Mouse (Mus musculus) neural tube, embryonic 11.5 days (tissue): ENCODE data around the gene Olfr986. TPM values are rescaled to one million over a fixed set of nuclear protein-coding genes. Genes with fewer than 3 reads are reported as not detected.

ENCODE experiments used
- ATAC-seq: fragments of 200-750 bp; cut with Nextera tagmentation; 2 replicates; pipeline ENCODE4 v1.8.0; 2017; ENCODE audit warnings: moderate number of reproducible peaks, mild to moderate bottlenecking, moderate TSS enrichment, moderate library complexity; ENCODE audit not compliant: insufficient read depth, low FRiP score, low TSS enrichment
- DNase-seq: peaks from one replicate; pipeline ENCODE4 v3.0.0-alpha.2; 2015; ENCODE audit warnings: low spot score
- H3K27ac ChIP-seq: fragments of 300-500 bp; sonication (generic); 2 replicates; pipeline ENCODE4 v1.5.1; 2014; ENCODE audit warnings: low read depth, mild to moderate bottlenecking, low read length
- H3K27me3 ChIP-seq: fragments of 300-500 bp; sonication (generic); 2 replicates; pipeline ENCODE4 v1.6.1; 2014; ENCODE audit warnings: mild to moderate bottlenecking, low read length, mixed read lengths; ENCODE audit not compliant: control insufficient read depth, insufficient read depth
- H3K36me3 ChIP-seq: fragments of 300-500 bp; sonication (generic); 2 replicates; pipeline ENCODE4 v1.6.1; 2014; ENCODE audit warnings: mild to moderate bottlenecking, low read length, moderate library complexity, mixed read lengths; ENCODE audit not compliant: control insufficient read depth, insufficient read depth
- H3K4me1 ChIP-seq: fragments of 300-500 bp; sonication (generic); 2 replicates; pipeline ENCODE4 v1.6.1; 2014; ENCODE audit warnings: low read length, mixed read lengths; ENCODE audit not compliant: control insufficient read depth, insufficient read depth
- H3K4me2 ChIP-seq: fragments of 300-500 bp; sonication (generic); 2 replicates; pipeline ENCODE4 v1.6.1; 2014; ENCODE audit warnings: low read depth, mild to moderate bottlenecking, moderate library complexity
- H3K4me3 ChIP-seq: fragments of 300-500 bp; sonication (generic); 2 replicates; pipeline ENCODE4 v1.5.1; 2014; ENCODE audit warnings: low read depth, low read length
- H3K9ac ChIP-seq: fragments of 300-500 bp; sonication (generic); 2 replicates; pipeline ENCODE4 v1.6.1; 2014; ENCODE audit warnings: mild to moderate bottlenecking, low read length
- H3K9me3 ChIP-seq: fragments of 300-500 bp; sonication (generic); 2 replicates; pipeline ENCODE4 v1.6.1; 2016; ENCODE audit warnings: low read length; ENCODE audit not compliant: control insufficient read depth
- WGBS: fragments of 180-500 bp; shearing (Covaris S2); extraction: QIAGEN DNeasy Blood & Tissue Kit; methylation state at CpG from one replicate; pipeline ENCODE4 v1.1.7; 2014; 5-methylcytosine and 5-hydroxymethylcytosine counted together
- polyA plus RNA-seq: library from polyadenylated mRNA; unstranded; fragments of >200 nt; fragmentation: Nextera tagmentation; extraction: Ambion mirVana; gene quantifications from 2 replicates; pipeline ENCODE4 v1.2.1, GENCODE M21; 2014

Gene Olfr986
- polyA plus RNA-seq, 1 experiment from 2014 or later, result not detected

GRCm38 (mm10) chr9:40191086-40191876 lies 10.6 kb downstream of the Olfr986 start:
- DNase-seq (no peak), ATAC-seq (no peak; the same call in 1 of the 2 replicates)
- H3K9ac ChIP-seq, result peak overlapping the region; percentile 80
- H3K4me2 ChIP-seq, result peak overlapping the region; percentile 69
- no peaks in the 10 kb centered on the region for H3K36me3 ChIP-seq
- WGBS, result 88% methylated on average over 9 of the region's 9 CpGs
- 0 out of 2 replicates have a peak, but pooled peaks cover 4% of the 10 kb centered on the region for H3K4me1 ChIP-seq
- peak overlapping the region; percentile 77; the same call in 1 of the 2 replicates for H3K4me3 ChIP-seq
- H3K27ac ChIP-seq, result no peak overlapping the region
- H3K9me3 ChIP-seq, result no peaks in the 10 kb centered on the region
- H3K27me3 ChIP-seq, result no peaks in the 10 kb centered on the region

- Histone ChIP-seq H3K27me3 (no peaks in the 10 kb centered on the region), H3K9ac (peak within 1 kb of the TSS; percentile 80), H3K9me3 (no peaks in the 10 kb centered on the region), H3K4me3 (peak within 1 kb of the TSS; percentile 77), H3K4me1 (0 out of 2 replicates have a peak, but pooled peaks cover 4% of the 10 kb centered on the region), H3K4me2 (peak within 1 kb of the TSS; percentile 69), H3K36me3 (no peaks in the 10 kb centered on the region), H3K27ac (no peak within 1 kb of the TSS)
- DNase-seq, result peak; percentile 89
- 0% methylated on average over 46 of the region's 63 CpGs for WGBS
- peak; percentile 98 for ATAC-seq
These were observed 11.6 kb downstream of the Olfr986 start, which contains the start of gene Zfp202 for GRCm38 (mm10) chr9:40192098-40193038. Gene Zfp202, plus strand, starts transcription at chr9:40192316.

GRCm38 (mm10) chr9:40195981-40196380 lies 15.3 kb downstream of the Olfr986 start:
- Histone ChIP-seq H3K27ac (no peak overlapping the region), H3K9ac (no peak overlapping the region), H3K27me3 (no peaks in the 10 kb centered on the region), H3K4me3 (no peak overlapping the region), H3K4me1 (0 out of 2 replicates have a peak, but pooled peaks cover 4% of the 10 kb centered on the region), H3K9me3 (no peaks in the 10 kb centered on the region), H3K36me3 (no peaks in the 10 kb centered on the region), H3K4me2 (no peak overlapping the region)
- WGBS, result 94% methylated on average over 3 of the region's 3 CpGs
- no peak for ATAC-seq
- no peak for DNase-seq

GRCm38 (mm10) chr9:40206546-40206950 lies 25.8 kb downstream of the Olfr986 start:
- WGBS, result 83% methylated on average over 5 of the region's 5 CpGs
- H3K9me3 ChIP-seq, result no peaks in the 10 kb centered on the region

GRCm38 (mm10) chr9:40210744-40211143 lies 30.0 kb downstream of the Olfr986 start:
- Histone ChIP-seq H3K27me3 (no peaks in the 10 kb centered on the region), H3K27ac (no peak overlapping the region), H3K36me3 (peaks cover 15% of the 10 kb centered on the region), H3K4me2 (no peak overlapping the region), H3K4me1 (no peaks in the 10 kb centered on the region), H3K4me3 (no peak overlapping the region), H3K9me3 (no peaks in the 10 kb centered on the region), H3K9ac (no peak overlapping the region)
- DNase-seq (no peak), ATAC-seq (no peak)
- 92% methylated on average over 2 of the region's 2 CpGs for WGBS

More at GRCm38 (mm10) chr9:40206546-40206950, 25.8 kb downstream of the Olfr986 start:
- H3K27me3 ChIP-seq, result no peaks in the 10 kb centered on the region
- H3K27ac ChIP-seq, result no peak overlapping the region
- no peak for ATAC-seq
- H3K9ac ChIP-seq, result no peak overlapping the region
- H3K4me3 ChIP-seq, result no peak overlapping the region
- DNase-seq, result no peak
- H3K4me1 ChIP-seq, result no peaks in the 10 kb centered on the region
- H3K4me2 ChIP-seq, result no peak overlapping the region
- peaks cover 13% of the 10 kb centered on the region for H3K36me3 ChIP-seq

GRCm38 (mm10) chr9:40214058-40214457 lies 33.3 kb downstream of the Olfr986 start:
- no peaks in the 10 kb centered on the region for H3K27me3 ChIP-seq
- no peak overlapping the region for H3K9ac ChIP-seq
- no peak overlapping the region for H3K4me2 ChIP-seq
- no peak for DNase-seq
- no peaks in the 10 kb centered on the region for H3K4me1 ChIP-seq
- H3K9me3 ChIP-seq, result no peaks in the 10 kb centered on the region
- WGBS, result 95% methylated on average over 5 of the region's 5 CpGs
- no peak overlapping the region for H3K4me3 ChIP-seq
- no peak for ATAC-seq
- no peak overlapping the region for H3K27ac ChIP-seq
- peaks cover 10% of the 10 kb centered on the region for H3K36me3 ChIP-seq

GRCm38 (mm10) chr9:40216651-40217050 lies 35.9 kb downstream of the Olfr986 start:
- Histone ChIP-seq H3K4me2 (no peak overlapping the region), H3K4me1 (no peaks in the 10 kb centered on the region), H3K4me3 (no peak overlapping the region), H3K9me3 (no peaks in the 10 kb centered on the region), H3K9ac (no peak overlapping the region), H3K27ac (no peak overlapping the region), H3K36me3 (peaks cover under 1% of the 10 kb centered on the region), H3K27me3 (no peaks in the 10 kb centered on the region)
- 84% methylated on average over 4 of the region's 4 CpGs for WGBS
- ATAC-seq (no peak), DNase-seq (no peak)

- Histone ChIP-seq H3K4me1 (no peaks in the 10 kb centered on the region), H3K36me3 (no peaks in the 10 kb centered on the region), H3K27ac (no peak overlapping the region), H3K27me3 (no peaks in the 10 kb centered on the region), H3K4me2 (no peak overlapping the region), H3K9me3 (no peaks in the 10 kb centered on the region), H3K9ac (no peak overlapping the region), H3K4me3 (no peak overlapping the region)
- ATAC-seq, result no peak
- no peak for DNase-seq
- WGBS, result 76% methylated on average over 4 of the region's 4 CpGs
These were observed 43.6 kb downstream of the Olfr986 start for GRCm38 (mm10) chr9:40224289-40224688.
